Mouse (Mus musculus): ENCODE results near the gene Otud7b.

DNA sequence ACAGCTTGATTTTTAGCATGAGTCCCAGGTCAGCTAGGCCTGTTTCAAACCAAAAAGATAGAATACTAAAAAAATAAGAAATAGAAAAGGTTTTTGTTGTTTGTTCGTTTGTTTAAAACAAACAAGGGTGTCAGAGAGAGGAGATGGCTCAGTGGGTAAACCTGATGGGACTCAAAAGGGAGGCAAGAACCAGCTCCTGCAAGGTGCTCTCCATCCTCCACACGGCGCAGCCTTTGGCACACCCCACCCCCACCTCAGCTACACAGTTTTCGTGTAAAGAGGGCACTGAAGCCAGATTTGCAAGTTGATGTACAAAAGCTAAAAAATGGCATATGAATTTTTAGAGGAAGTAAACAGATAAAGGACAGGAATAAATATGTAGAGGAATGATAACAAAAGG, 48.3 kb upstream of the Otud7b start:
- no peak for TF ChIP-seq CTCF (IDR thresholded peaks at IDR 0.05; ENCODE audit: low read depth)
- no peak for TF ChIP-seq EP300 (IDR thresholded peaks at IDR 0.05; ENCODE audit: low read depth)
